Mouse (Mus musculus): ENCODE results near the gene Tmem115. TPM values are rescaled to one million over a fixed set of nuclear protein-coding genes. Genes with fewer than 3 reads are reported as not detected.

Tmem115 gene
- 30.5 and 30.9 TPM in 2 replicates for polyA plus RNA-seq (2012)

DNA sequence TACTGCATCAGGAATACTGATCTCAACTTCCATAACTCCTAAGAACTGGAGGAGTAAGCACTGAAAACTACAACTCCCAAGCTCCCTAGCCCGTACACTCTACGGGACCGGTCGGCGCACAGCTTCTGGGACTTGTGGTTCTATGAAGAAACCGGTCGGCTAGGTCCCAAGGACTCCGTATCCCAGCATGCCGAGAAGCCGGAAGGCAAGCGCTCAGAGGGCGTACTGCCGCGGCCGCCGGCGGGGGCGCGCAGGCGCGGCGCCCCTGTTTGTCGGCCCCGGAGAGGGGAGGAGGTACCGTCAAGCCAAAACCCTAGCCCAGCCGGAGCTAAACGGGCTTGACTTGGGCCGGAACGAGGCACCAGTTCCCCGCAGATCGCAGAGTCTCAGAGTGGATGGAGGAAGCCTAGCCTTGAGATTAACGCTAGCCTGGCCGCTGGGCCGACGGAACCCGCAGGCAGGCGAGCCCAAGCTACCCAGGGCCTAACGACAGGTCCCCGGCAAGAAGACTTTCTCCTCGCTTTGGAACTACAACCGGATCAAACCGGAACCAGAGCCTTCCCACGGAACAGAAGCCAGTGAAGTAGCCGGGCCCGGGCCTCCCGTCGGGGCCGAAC lies at the start of gene Tmem115:
Gene Tmem115, plus strand, starts transcription at position 155 of the 617 bp plus-strand sequence.

DNA sequence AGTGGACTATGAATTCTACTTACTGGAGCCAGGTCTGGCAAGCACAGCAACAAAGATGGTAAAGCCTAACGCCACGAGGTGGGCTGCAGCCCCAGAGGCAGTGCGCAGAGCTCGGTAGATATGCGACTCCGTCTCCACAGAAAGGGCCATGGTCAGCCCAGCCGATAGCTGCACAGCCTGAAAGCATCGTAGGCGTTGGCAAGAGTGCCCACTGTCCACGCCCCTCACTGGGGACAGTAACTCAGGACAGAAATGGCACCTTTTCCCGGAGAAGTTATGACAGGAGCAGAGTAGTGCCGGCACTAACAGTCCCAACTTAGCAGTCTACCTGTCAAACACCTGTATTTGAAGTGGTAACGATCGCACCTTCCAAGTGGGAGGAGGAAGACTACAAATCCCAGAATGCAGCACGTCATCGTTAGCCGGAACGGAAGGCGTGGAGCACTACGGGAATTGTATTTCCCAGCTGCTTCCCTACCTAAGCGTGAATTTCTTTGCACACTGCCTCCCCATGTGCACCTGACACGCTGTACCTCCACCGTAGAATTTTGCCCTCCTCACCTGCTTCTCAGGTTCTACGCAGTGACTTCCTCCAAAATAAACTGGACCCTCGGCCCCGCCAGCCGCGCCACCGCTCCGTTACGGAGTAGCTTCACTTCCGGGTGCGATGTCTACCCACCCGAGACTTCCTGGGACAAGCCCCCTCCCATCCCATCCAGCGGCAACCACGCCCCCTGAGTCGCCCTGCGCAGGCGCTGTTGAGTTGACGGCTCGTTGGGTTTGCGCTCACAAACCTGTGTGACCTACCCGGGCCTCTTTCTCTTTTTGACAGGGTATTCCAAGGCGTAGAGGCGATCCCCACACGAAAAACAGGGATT lies 8.0 kb downstream of the Tmem115 start, which contains the start of the genes Cyb561d2 and Nprl2:
Gene Cyb561d2, minus strand, starts transcription at position 720 of the 878 bp plus-strand sequence.
Gene Nprl2, plus strand, starts transcription at position 753 of the 878 bp plus-strand sequence.

DNA sequence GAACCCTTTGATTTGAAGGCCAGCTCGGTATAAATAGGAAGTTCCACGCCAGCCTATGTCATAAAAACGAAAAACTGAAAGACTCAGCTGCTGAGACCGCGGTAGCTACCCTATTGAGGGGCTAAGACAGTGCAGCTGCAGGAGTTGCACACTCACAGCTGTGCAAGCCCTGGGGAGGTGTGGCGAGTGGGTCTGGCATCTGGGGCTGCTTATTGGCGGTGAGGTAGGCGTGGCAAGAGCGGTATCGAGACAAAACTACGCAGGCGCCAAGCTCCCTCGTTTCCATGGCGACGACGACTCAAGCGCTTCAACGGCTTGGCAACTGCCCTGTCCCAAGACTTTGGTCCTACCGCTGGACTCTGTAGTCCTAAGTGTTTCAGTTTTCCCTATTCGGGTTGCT lies 13.3 kb downstream of the Tmem115 start, which contains the start of gene Zmynd10:
Gene Zmynd10, plus strand, starts transcription at position 273 of the 400 bp plus-strand sequence.

DNA sequence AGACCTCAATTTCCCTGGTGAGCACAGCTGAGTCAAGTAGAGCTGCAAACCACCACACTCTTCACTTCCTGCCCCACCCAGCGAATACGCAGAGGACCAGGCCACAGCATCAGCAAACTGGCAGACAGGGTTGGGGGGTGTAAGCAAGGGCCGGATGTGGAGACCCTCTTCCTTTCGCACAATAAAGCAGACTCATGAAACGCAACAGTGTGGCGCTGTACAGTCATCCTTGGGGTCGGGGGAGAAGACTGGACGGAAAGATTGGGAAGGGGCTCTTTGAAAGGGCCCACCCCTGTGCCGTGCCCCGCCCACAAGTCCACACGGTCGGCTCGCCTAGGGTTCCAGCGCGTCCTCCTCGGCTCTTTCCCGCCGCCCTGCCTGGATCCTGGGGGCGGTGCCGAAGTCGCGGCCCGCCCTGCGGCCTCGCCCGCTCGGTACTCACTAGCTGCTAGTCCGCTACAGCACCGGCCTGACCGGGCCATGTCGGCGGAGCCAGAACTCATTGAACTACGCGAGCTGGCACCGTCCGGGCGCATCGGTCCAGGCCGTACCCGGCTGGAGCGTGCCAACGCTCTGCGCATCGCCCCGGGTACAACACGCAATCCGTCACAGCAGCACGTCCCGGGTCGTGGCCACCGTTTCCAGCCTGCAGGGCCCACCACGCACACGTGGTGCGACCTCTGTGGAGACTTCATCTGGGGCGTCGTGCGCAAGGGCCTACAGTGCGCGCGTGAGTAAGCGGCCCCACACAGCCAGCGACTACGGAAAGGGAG lies 17.6 kb downstream of the Tmem115 start, which contains the start of gene Rassf1:
Gene Rassf1, plus strand, starts transcription at position 439 of the 773 bp plus-strand sequence.

DNA sequence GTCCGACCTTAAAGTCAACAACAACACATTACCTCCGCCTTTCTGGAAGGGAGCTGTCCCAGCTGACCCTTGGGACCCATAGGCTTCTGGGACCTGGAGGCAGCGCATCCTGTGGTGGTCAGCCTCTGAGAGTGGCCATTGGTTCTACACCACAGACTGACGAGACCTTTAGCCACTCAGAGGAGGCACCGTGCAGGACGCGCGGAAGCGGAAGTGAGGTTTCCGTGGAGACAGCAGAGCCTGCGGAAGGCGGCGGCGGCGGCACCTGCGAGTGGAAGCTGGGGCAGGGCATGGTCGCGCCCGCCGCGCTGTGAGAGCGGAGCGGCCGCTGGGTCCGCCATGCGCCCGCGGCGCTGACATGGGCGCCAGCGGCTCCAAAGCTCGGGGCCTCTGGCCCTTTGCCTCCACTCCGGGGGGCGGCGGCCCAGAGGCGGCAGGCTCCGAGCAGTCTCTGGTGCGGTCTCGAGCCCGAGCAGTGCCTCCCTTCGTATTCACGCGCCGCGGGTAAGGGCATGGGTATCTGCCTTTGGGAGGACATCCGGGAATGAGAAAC lies 29.4 kb downstream of the Tmem115 start, which contains the start of gene Tusc2:
Gene Tusc2, plus strand, starts transcription at position 227 of the 553 bp plus-strand sequence.

DNA sequence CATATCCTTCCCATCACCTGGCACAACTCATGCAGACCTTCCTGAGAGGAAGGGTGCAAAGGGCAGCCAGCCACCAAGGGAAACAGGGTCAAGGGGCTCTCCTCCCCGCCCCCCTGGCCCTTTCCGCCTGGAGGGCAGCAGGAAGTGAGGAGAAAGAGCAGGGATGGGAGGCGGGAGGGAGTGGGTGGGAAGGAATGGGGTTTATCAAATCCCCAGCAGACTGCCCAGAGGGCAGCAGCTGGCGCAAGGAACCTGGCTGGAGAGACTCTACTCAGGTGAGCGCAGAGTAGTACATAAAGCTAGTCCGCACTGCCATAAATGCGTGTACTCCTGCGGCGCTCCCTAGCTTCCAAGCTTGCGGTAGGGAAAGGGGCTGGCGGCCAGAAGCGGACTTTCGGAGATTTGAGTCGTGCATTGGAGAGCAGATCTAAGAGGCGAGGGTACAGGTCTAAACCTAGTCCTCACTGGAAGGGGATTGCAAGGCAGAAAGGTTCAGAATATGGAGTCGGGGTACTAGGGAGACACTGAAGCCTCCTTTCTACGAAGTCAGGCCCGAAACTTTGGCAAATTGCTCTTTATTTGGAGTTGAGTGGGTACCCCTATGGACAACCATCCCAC lies 34.1 kb downstream of the Tmem115 start, which contains the start of gene Hyal2:
Gene Hyal2, plus strand, starts transcription at position 244 of the 618 bp plus-strand sequence.

DNA sequence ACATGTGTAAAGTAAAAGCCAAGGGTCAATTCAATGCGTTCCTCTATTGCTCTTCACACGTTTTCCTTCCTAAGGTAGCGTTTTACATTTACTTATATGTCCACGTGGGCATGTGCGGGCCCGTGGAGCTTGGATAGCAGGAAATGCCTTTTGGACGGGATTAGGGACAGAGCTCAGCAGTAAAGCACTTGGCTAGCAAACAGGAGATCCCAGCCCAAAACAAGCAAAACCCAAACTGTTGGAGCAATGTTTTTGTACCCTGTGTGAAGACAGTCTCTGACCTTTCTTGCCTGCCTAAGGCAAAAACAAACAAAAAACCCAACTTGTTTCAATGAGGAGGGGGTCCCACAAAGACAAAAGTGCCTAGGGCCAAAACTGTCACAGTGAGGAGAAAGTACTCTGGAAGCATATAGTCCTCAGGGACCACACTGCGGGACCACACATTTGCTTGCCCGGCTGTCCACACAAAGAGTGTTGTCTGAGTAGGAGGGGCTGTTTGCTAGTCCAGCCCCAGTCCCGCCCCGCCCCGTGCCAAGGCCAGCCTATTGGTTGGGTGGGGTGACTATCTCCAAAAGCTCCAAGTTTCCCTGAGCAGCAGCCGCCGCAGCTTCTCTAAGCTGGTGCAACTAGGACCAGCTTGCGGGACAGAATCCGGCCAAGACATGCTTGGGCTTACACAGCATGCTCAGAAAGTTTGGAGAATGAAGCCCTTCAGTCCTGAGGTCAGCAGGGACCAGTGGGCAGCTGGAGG lies 42.8 kb downstream of the Tmem115 start, which contains the start of gene Hyal1:
Gene Hyal1, plus strand, starts transcription at position 571 of the 751 bp plus-strand sequence.

DNA sequence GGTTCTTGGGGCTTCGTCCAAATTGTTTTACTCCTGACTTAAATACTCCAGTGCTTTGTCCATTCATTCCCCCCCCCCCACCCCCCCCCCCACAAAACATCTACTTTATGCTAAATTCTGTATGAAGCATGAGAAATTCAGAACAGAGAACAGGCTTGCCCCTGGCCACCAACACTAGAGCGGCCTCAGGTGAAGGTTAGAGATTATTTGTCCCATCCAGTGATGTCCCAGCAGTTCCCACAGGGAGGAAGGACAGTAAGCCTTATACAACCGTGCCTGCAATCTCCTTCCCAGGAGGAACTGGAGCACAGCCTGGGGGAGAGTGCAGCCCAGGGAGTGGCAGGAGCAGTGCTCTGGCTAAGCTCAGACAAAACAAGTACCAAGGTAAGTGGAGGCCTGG lies 44.8 kb downstream of the Tmem115 start, which contains the start of gene Naa80:
Gene Naa80, plus strand, starts transcription at position 301 of the 400 bp plus-strand sequence.

DNA sequence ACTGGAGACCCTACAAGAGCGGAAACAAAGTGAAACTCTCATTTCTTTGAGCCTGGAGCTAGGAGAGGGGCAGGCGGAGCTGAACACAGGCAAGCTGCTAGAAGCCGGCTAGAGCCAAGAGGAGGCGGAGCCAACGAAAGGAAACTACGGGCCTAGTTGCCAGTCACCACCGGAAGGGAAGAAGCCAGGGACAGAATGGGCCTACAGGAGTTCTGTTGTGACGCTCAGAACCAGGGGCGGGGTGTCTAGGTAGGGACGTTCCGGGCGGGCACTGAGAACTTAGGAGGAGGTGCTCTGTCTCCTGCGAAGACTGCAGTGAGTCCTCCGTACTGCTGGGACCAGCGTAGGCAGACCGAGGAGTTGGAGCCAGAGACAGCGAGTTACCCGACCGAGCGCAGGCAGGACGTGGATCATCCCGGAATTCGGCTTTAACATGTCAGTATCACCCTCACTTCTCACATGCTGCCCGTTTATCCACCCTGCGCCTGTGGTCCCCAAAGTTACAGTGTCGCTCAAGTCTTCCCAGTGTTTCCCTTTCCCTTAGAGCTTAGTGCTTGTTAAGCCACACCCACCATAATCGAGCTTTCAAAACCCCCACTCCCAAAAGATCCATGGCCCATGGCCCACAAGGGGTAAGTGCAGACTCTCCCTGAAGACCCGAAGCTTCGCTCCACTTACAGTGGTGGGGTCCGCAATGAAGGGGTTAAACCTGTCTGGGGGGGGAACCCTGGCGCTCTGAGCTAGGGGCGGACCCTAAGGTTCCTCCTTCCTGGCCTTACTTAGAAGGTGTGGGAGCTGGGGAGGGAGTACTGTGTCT lies 47.0 kb downstream of the Tmem115 start, which contains the start of gene Hyal3:
Gene Hyal3, plus strand, starts transcription at position 318 of the 817 bp plus-strand sequence.

DNA sequence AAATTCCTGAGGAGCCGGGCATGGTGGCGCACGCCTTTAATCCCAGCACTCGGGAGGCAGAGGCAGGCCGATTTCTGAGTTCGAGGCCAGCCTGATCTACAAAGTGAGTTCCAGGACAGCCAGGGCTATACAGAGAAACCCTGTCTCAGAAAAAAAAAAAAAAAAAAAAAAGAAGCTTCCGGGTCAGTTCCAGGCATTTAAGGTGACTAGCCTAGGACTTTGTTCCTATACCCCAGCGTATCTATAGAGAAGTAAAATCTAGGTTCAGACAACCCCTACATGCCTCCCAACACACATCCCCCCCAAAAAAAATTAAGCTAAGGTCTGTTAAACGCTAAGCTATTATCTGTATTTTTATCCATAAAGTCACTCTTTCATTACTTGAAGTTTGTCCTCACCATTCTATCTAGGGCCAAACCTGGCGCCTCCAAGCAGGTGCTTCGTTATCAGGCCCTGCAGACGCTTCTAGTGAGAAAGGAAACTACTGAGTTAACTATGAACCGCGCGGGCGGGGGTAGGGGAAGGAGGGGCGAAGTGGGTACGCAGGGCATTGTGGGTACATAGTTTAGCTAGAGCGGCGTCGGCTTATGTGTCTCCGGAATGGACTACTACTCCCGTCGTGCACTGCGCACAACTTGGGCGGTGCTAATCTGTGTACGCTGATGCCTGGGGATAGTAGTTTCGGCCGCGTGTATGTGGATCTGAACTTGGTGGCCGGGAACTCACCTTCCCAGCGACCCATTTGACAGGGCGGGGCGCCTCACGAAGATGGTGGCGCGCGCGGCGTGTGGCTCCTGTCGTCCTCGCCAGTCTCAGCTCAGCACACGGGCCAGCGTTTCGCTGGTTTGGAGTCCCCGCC lies 53.5 kb downstream of the Tmem115 start, which contains the start of gene Ifrd2:
Gene Ifrd2, plus strand, starts transcription at position 669 of the 859 bp plus-strand sequence.

Other genes starting within 250 kb of the Tmem115 start
- 114 and 152 TPM in 2 replicates for gene Mapkapk3, start 244.1 kb upstream of the Tmem115 start, polyA plus RNA-seq (2012)
- gene Cish, start 237.9 kb upstream of the Tmem115 start, polyA plus RNA-seq (2012): 39.8 and 41.4 TPM in 2 replicates
- gene Hemk1, start 195.6 kb upstream of the Tmem115 start, polyA plus RNA-seq (2012): 2.8 and 3.5 TPM in 2 replicates
- gene 6430571L13Rik, start 193.3 kb upstream of the Tmem115 start, polyA plus RNA-seq (2012): 0.34 and 0.41 TPM in 2 replicates
- gene Cacna2d2, start 134.3 kb upstream of the Tmem115 start, polyA plus RNA-seq (2012): 1.7 and 2.1 TPM in 2 replicates
- gene Cyb561d2, start 8.2 kb downstream of the Tmem115 start, polyA plus RNA-seq (2012): 17.6 and 21.3 TPM in 2 replicates
- gene Nprl2, start 8.3 kb downstream of the Tmem115 start, polyA plus RNA-seq (2012): 0.73 and 1.6 TPM in 2 replicates
- 0.65 and 0.95 TPM in 2 replicates for gene Zmynd10, start 13.4 kb downstream of the Tmem115 start, polyA plus RNA-seq (2012)
- gene Rassf1, start 17.6 kb downstream of the Tmem115 start, polyA plus RNA-seq (2012): 41.8 and 45.8 TPM in 2 replicates
- gene Tusc2, start 29.3 kb downstream of the Tmem115 start, polyA plus RNA-seq (2012): 8.9 and 11.0 TPM in 2 replicates
- 11.0 and 18.3 TPM in 2 replicates for gene Hyal2, start 34.0 kb downstream of the Tmem115 start, polyA plus RNA-seq (2012)
- gene Hyal1, start 43.0 kb downstream of the Tmem115 start, polyA plus RNA-seq (2012): 2.8 and 3.0 TPM in 2 replicates
- 57.1 and 59.8 TPM in 2 replicates for gene Naa80, start 44.9 kb downstream of the Tmem115 start, polyA plus RNA-seq (2012)
- gene Hyal3, start 46.9 kb downstream of the Tmem115 start, polyA plus RNA-seq (2012): 0.47 and 0.67 TPM in 2 replicates
- 99.4 and 110 TPM in 2 replicates for gene Ifrd2, start 53.7 kb downstream of the Tmem115 start, polyA plus RNA-seq (2012)
- gene Sema3b, start 75.3 kb downstream of the Tmem115 start, polyA plus RNA-seq (2012): 0.09 TPM in 1 of 2 replicates, not detected in the other
- 1,176 and 1,508 TPM in 2 replicates for gene Gnai2, start 101.4 kb downstream of the Tmem115 start, polyA plus RNA-seq (2012)
- gene Slc38a3, start 135.6 kb downstream of the Tmem115 start, polyA plus RNA-seq (2012): 0.02 and 0.03 TPM in 2 replicates
- 0.33 and 0.55 TPM in 2 replicates for gene Gnat1, start 145.8 kb downstream of the Tmem115 start, polyA plus RNA-seq (2012)
- gene Sema3f, start 176.5 kb downstream of the Tmem115 start, polyA plus RNA-seq (2012): 0.52 and 0.71 TPM in 2 replicates
- 22.6 and 29.7 TPM in 2 replicates for gene Rbm5, start 237.1 kb downstream of the Tmem115 start, polyA plus RNA-seq (2012)

All from megakaryocyte-erythroid progenitor cell, adult 5 weeks (primary cell).